Mouse (Mus musculus) bone marrow, adult 2 months (tissue): ENCODE data around the gene Elfn2.

Experiments used
- CTCF ChIP-seq: fragments of 200-500 bp; IDR thresholded peaks from 2 replicates; pipeline ENCODE4 v1.5.1; 2011; ENCODE audit warnings: low read length, control low read depth; ENCODE audit not compliant: control insufficient read depth, insufficient read depth
- POLR2A ChIP-seq: fragments of 200-500 bp; IDR thresholded peaks from 2 replicates; pipeline ENCODE4 v1.6.1; 2011; ENCODE audit warnings: low read depth, mild to moderate bottlenecking, control low read depth, low read length, borderline replicate concordance; ENCODE audit not compliant: control insufficient read depth

DNA sequence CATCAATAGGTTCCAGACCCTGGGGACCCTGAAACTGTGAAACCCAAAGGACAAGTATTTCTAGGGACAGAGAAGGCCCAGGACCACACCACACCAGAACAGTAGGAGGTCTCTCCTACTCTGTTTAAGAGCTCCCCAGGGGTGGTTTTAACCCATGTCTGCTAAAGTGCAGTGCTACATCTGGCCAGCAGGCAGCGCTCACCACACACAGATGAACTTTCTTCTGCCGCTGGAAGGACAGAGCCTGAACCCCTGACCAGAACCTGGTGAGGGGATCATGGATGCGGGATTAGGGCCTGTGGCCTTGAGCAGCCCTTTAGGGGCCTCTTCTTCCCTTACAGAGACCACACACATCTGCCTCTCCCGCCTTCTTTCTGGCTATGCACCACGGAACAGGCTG, 95.1 kb downstream of the Elfn2 start:
- TF ChIP-seq CTCF (peak; percentile 92), POLR2A (no peak)
